Mouse (Mus musculus): ENCODE data around the gene Mettl17. TPM values are rescaled to one million over a fixed set of nuclear protein-coding genes. Genes with fewer than 3 reads are reported as not detected.

Gene Mettl17
- polyA plus RNA-seq, 1 experiment from 2014 or later = 30.6 TPM

GRCm38 (mm10) chr14:51929309-51929943 is 44.8 kb downstream of the Mettl17 start:
- H3K4me3 ChIP-seq (ENCODE audit: low read depth, low read length) = no peak overlapping the region
- H3K4me1 ChIP-seq (ENCODE audit: control insufficient read depth, insufficient read depth, low read length) = no peaks in the 10 kb centered on the region
- H3K9me3 ChIP-seq (ENCODE audit: control insufficient read depth, low read length) = no peaks in the 10 kb centered on the region
- ATAC-seq (ENCODE audit: low read depth) = no peak
- no peak overlapping the region for H3K9ac ChIP-seq (ENCODE audit: low read depth, low read length)
- no peaks in the 10 kb centered on the region for H3K27me3 ChIP-seq (replicated peaks; ENCODE audit: control insufficient read depth, insufficient read depth, low read length)
- H3K27ac ChIP-seq (replicated peaks; ENCODE audit: low read depth, low read length) = no peak overlapping the region
- 67% methylated on average over 8 of the region's 8 CpGs for WGBS
- H3K4me2 ChIP-seq (ENCODE audit: low read depth, low read length) = no peak overlapping the region
- peak; percentile 49 for DNase-seq (ENCODE audit: low spot score)
- no peaks in the 10 kb centered on the region for H3K36me3 ChIP-seq (ENCODE audit: control insufficient read depth, insufficient read depth, low read length)

- WGBS = 61% methylated on average over 9 of the region's 9 CpGs
- Histone ChIP-seq H3K4me2 (ENCODE audit: low read depth, low read length) (no peak overlapping the region), H3K27ac (replicated peaks; ENCODE audit: low read depth, low read length) (no peak overlapping the region), H3K36me3 (ENCODE audit: control insufficient read depth, insufficient read depth, low read length) (no peaks in the 10 kb centered on the region), H3K4me3 (ENCODE audit: low read depth, low read length) (no peak overlapping the region), H3K27me3 (replicated peaks; ENCODE audit: control insufficient read depth, insufficient read depth, low read length) (no peaks in the 10 kb centered on the region), H3K9ac (ENCODE audit: low read depth, low read length) (no peak overlapping the region), H3K9me3 (ENCODE audit: control insufficient read depth, low read length) (no peaks in the 10 kb centered on the region), H3K4me1 (ENCODE audit: control insufficient read depth, insufficient read depth, low read length) (no peaks in the 10 kb centered on the region)
- no peak for ATAC-seq (ENCODE audit: low read depth)
- no peak for DNase-seq (ENCODE audit: low spot score)
Observed at GRCm38 (mm10) chr14:51929968-51930367, 45.3 kb downstream of the Mettl17 start.

GRCm38 (mm10) chr14:51930824-51931223 is 46.2 kb downstream of the Mettl17 start:
- Histone ChIP-seq H3K4me3 (ENCODE audit: low read depth, low read length) (no peak overlapping the region), H3K27ac (replicated peaks; ENCODE audit: low read depth, low read length) (no peak overlapping the region), H3K27me3 (replicated peaks; ENCODE audit: control insufficient read depth, insufficient read depth, low read length) (no peaks in the 10 kb centered on the region), H3K4me1 (ENCODE audit: control insufficient read depth, insufficient read depth, low read length) (no peaks in the 10 kb centered on the region), H3K9ac (ENCODE audit: low read depth, low read length) (no peak overlapping the region), H3K4me2 (ENCODE audit: low read depth, low read length) (no peak overlapping the region), H3K9me3 (ENCODE audit: control insufficient read depth, low read length) (no peaks in the 10 kb centered on the region), H3K36me3 (ENCODE audit: control insufficient read depth, insufficient read depth, low read length) (no peaks in the 10 kb centered on the region)
- peak; percentile 90 for DNase-seq (ENCODE audit: low spot score)
- WGBS = 33% methylated on average over 5 of the region's 5 CpGs
- peak; percentile 92 for ATAC-seq (ENCODE audit: low read depth)

GRCm38 (mm10) chr14:51932092-51933020 is 47.7 kb downstream of the Mettl17 start:
- Histone ChIP-seq H3K9ac (ENCODE audit: low read depth, low read length) (no peak overlapping the region), H3K27me3 (replicated peaks; ENCODE audit: control insufficient read depth, insufficient read depth, low read length) (no peaks in the 10 kb centered on the region), H3K27ac (replicated peaks; ENCODE audit: low read depth, low read length) (no peak overlapping the region), H3K4me3 (ENCODE audit: low read depth, low read length) (no peak overlapping the region), H3K4me2 (ENCODE audit: low read depth, low read length) (no peak overlapping the region), H3K4me1 (ENCODE audit: control insufficient read depth, insufficient read depth, low read length) (no peaks in the 10 kb centered on the region), H3K36me3 (ENCODE audit: control insufficient read depth, insufficient read depth, low read length) (no peaks in the 10 kb centered on the region), H3K9me3 (ENCODE audit: control insufficient read depth, low read length) (0 out of 2 replicates have a peak, but pooled peaks cover 4% of the 10 kb centered on the region)
- ATAC-seq (ENCODE audit: low read depth) (peak; percentile 59), DNase-seq (ENCODE audit: low spot score) (peak; percentile 80)
- WGBS = 59% methylated on average over 10 of the region's 10 CpGs

GRCm38 (mm10) chr14:51939005-51939404 is 54.4 kb downstream of the Mettl17 start:
- Histone ChIP-seq H3K36me3 (ENCODE audit: control insufficient read depth, insufficient read depth, low read length) (no peaks in the 10 kb centered on the region), H3K4me2 (ENCODE audit: low read depth, low read length) (no peak overlapping the region), H3K9ac (ENCODE audit: low read depth, low read length) (no peak overlapping the region), H3K27me3 (replicated peaks; ENCODE audit: control insufficient read depth, insufficient read depth, low read length) (no peaks in the 10 kb centered on the region), H3K9me3 (ENCODE audit: control insufficient read depth, low read length) (peaks cover 10% of the 10 kb centered on the region; the same call in 1 of the 2 replicates), H3K27ac (replicated peaks; ENCODE audit: low read depth, low read length) (no peak overlapping the region), H3K4me3 (ENCODE audit: low read depth, low read length) (no peak overlapping the region), H3K4me1 (ENCODE audit: control insufficient read depth, insufficient read depth, low read length) (peaks cover 5% of the 10 kb centered on the region; the same call in 1 of the 2 replicates)
- ATAC-seq (ENCODE audit: low read depth) (no peak), DNase-seq (ENCODE audit: low spot score) (no peak)
- 90% methylated on average over 9 of the region's 9 CpGs for WGBS

GRCm38 (mm10) chr14:51940944-51941560 is 56.4 kb downstream of the Mettl17 start:
- peak; percentile 33 for DNase-seq (ENCODE audit: low spot score)
- Histone ChIP-seq H3K4me1 (ENCODE audit: control insufficient read depth, insufficient read depth, low read length) (peaks cover 5% of the 10 kb centered on the region; the same call in 1 of the 2 replicates), H3K4me3 (ENCODE audit: low read depth, low read length) (no peak overlapping the region), H3K9me3 (ENCODE audit: control insufficient read depth, low read length) (peaks cover 10% of the 10 kb centered on the region; the same call in 1 of the 2 replicates), H3K36me3 (ENCODE audit: control insufficient read depth, insufficient read depth, low read length) (no peaks in the 10 kb centered on the region), H3K27me3 (replicated peaks; ENCODE audit: control insufficient read depth, insufficient read depth, low read length) (no peaks in the 10 kb centered on the region), H3K9ac (ENCODE audit: low read depth, low read length) (no peak overlapping the region), H3K4me2 (ENCODE audit: low read depth, low read length) (no peak overlapping the region), H3K27ac (replicated peaks; ENCODE audit: low read depth, low read length) (no peak overlapping the region)
- no peak for ATAC-seq (ENCODE audit: low read depth)
- 25% methylated on average over 8 of the region's 8 CpGs for WGBS

GRCm38 (mm10) chr14:51941577-51941976 is 56.9 kb downstream of the Mettl17 start:
- Histone ChIP-seq H3K36me3 (ENCODE audit: control insufficient read depth, insufficient read depth, low read length) (no peaks in the 10 kb centered on the region), H3K9me3 (ENCODE audit: control insufficient read depth, low read length) (peaks cover 7% of the 10 kb centered on the region; the same call in 1 of the 2 replicates), H3K27ac (replicated peaks; ENCODE audit: low read depth, low read length) (no peak overlapping the region), H3K4me2 (ENCODE audit: low read depth, low read length) (no peak overlapping the region), H3K9ac (ENCODE audit: low read depth, low read length) (no peak overlapping the region), H3K27me3 (replicated peaks; ENCODE audit: control insufficient read depth, insufficient read depth, low read length) (no peaks in the 10 kb centered on the region), H3K4me1 (ENCODE audit: control insufficient read depth, insufficient read depth, low read length) (peaks cover 5% of the 10 kb centered on the region; the same call in 1 of the 2 replicates), H3K4me3 (ENCODE audit: low read depth, low read length) (no peak overlapping the region)
- no peak for DNase-seq (ENCODE audit: low spot score)
- WGBS = 51% methylated on average over 9 of the region's 9 CpGs
- ATAC-seq (ENCODE audit: low read depth) = no peak

GRCm38 (mm10) chr14:51942236-51942635 is 57.6 kb downstream of the Mettl17 start:
- Histone ChIP-seq H3K9me3 (ENCODE audit: control insufficient read depth, low read length) (peaks cover 6% of the 10 kb centered on the region; the same call in 1 of the 2 replicates), H3K9ac (ENCODE audit: low read depth, low read length) (no peak overlapping the region), H3K27me3 (replicated peaks; ENCODE audit: control insufficient read depth, insufficient read depth, low read length) (no peaks in the 10 kb centered on the region), H3K4me3 (ENCODE audit: low read depth, low read length) (no peak overlapping the region), H3K27ac (replicated peaks; ENCODE audit: low read depth, low read length) (no peak overlapping the region), H3K4me1 (ENCODE audit: control insufficient read depth, insufficient read depth, low read length) (peaks cover 5% of the 10 kb centered on the region; the same call in 1 of the 2 replicates), H3K36me3 (ENCODE audit: control insufficient read depth, insufficient read depth, low read length) (no peaks in the 10 kb centered on the region), H3K4me2 (ENCODE audit: low read depth, low read length) (no peak overlapping the region)
- 38% methylated on average over 7 of the region's 7 CpGs for WGBS
- ATAC-seq (ENCODE audit: low read depth) (no peak), DNase-seq (ENCODE audit: low spot score) (no peak)
